Mouse (Mus musculus) kidney, embryonic 16.5 days (tissue): ENCODE measurements around the gene Pign. TPM values are rescaled to one million over a fixed set of nuclear protein-coding genes. Genes with fewer than 3 reads are reported as not detected.

Experiments used
- ATAC-seq: fragments of 200-750 bp; cut with Nextera tagmentation; 2 replicates; pipeline ENCODE4 v1.8.0; 2017; ENCODE audit warnings: moderate TSS enrichment; ENCODE audit not compliant: low FRiP score, low TSS enrichment
- H3K27ac ChIP-seq: fragments of 300-500 bp; sonication (generic); 2 replicates; pipeline ENCODE4 v1.5.1; 2014; ENCODE audit warnings: low read length
- H3K27me3 ChIP-seq: fragments of 300-500 bp; sonication (generic); 2 replicates; pipeline ENCODE4 v1.6.1; 2014; ENCODE audit warnings: low read length, control low read depth, mixed read lengths; ENCODE audit not compliant: insufficient read depth
- H3K36me3 ChIP-seq: fragments of 300-500 bp; sonication (generic); 2 replicates; pipeline ENCODE4 v1.6.1; 2014; ENCODE audit warnings: low read length, control low read depth, mixed read lengths; ENCODE audit not compliant: insufficient read depth
- H3K4me1 ChIP-seq: fragments of 300-500 bp; sonication (generic); 2 replicates; pipeline ENCODE4 v1.6.1; 2014; ENCODE audit warnings: low read length, control low read depth, mixed read lengths; ENCODE audit not compliant: insufficient read depth
- H3K4me2 ChIP-seq: fragments of 300-500 bp; sonication (generic); replicated peaks from 2 replicates; pipeline ENCODE4 v1.6.1; 2014; ENCODE audit warnings: low read depth, low read length
- H3K4me3 ChIP-seq: fragments of 300-500 bp; sonication (generic); 2 replicates; pipeline ENCODE4 v1.5.1; 2014; ENCODE audit warnings: mild to moderate bottlenecking, low read length
- H3K9ac ChIP-seq: fragments of 300-500 bp; sonication (generic); replicated peaks from 2 replicates; pipeline ENCODE4 v1.6.1; 2014; ENCODE audit warnings: low read length
- H3K9me3 ChIP-seq: fragments of 300-500 bp; sonication (generic); 2 replicates; pipeline ENCODE4 v1.6.1; 2016; ENCODE audit warnings: low read length, control low read depth
- WGBS: fragments of 180-500 bp; shearing (Covaris S2); extraction: QIAGEN DNeasy Blood & Tissue Kit; methylation state at CpG from one replicate; pipeline ENCODE4 v1.1.7; 2014; 5-methylcytosine and 5-hydroxymethylcytosine counted together
- polyA plus RNA-seq: library from polyadenylated mRNA; unstranded; fragments of >200 nt; fragmentation: Nextera tagmentation; extraction: Ambion mirVana; gene quantifications from 2 replicates; pipeline ENCODE4 v1.2.1, GENCODE M21; 2015

Gene Pign
- polyA plus RNA-seq, 1 experiment from 2014 or later = 14.1 TPM

DNA sequence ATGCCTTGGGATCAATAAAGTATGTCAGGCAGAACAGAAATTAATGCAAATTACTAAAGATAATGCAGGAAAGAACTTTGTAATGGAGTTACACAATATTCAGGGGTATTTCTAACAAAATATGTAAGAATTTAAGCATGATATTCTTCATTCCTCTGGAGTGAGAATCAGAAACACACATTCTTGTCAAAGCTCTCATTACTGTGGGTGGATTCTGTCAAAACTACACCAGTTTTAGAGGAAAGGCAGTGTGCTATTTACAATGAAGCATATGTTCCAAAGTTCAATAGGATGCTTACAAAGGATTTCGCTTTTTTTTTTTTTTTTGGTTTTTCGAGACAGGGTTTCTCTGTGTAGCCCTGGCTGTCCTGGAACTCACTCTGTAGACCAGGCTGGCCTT, 82.6 kb downstream of the Pign start:
- H3K9ac ChIP-seq = no peak overlapping the region
- H3K4me3 ChIP-seq = no peak overlapping the region
- no peak overlapping the region for H3K27ac ChIP-seq
- no peaks in the 10 kb centered on the region for H3K9me3 ChIP-seq
- H3K27me3 ChIP-seq = no peaks in the 10 kb centered on the region
- no peak for ATAC-seq
- WGBS = 97% methylated on average over 2 of the region's 2 CpGs
- no peak overlapping the region for H3K4me2 ChIP-seq
- peaks cover 13% of the 10 kb centered on the region for H3K36me3 ChIP-seq
- no peaks in the 10 kb centered on the region for H3K4me1 ChIP-seq

- ATAC-seq = no peak
- WGBS = 87% methylated on average over 3 of the region's 3 CpGs
- Histone ChIP-seq H3K9ac (no peak overlapping the region), H3K27me3 (no peaks in the 10 kb centered on the region), H3K36me3 (peaks cover 8% of the 10 kb centered on the region; the same call in 1 of the 2 replicates), H3K4me2 (no peak overlapping the region), H3K4me1 (no peaks in the 10 kb centered on the region), H3K27ac (no peak overlapping the region), H3K4me3 (no peak overlapping the region), H3K9me3 (no peaks in the 10 kb centered on the region)
Measured at GRCm38 (mm10) chr1:105566051-105566450, 97.4 kb downstream of the Pign start.

- Histone ChIP-seq H3K36me3 (peaks cover 8% of the 10 kb centered on the region; the same call in 1 of the 2 replicates), H3K4me3 (no peak overlapping the region), H3K4me1 (no peaks in the 10 kb centered on the region), H3K27ac (no peak overlapping the region), H3K4me2 (no peak overlapping the region), H3K9me3 (no peaks in the 10 kb centered on the region), H3K9ac (no peak overlapping the region), H3K27me3 (no peaks in the 10 kb centered on the region)
- 93% methylated on average over 1 of the region's 1 CpGs for WGBS
- ATAC-seq = no peak
Measured at GRCm38 (mm10) chr1:105564289-105564688, 99.2 kb downstream of the Pign start.

DNA sequence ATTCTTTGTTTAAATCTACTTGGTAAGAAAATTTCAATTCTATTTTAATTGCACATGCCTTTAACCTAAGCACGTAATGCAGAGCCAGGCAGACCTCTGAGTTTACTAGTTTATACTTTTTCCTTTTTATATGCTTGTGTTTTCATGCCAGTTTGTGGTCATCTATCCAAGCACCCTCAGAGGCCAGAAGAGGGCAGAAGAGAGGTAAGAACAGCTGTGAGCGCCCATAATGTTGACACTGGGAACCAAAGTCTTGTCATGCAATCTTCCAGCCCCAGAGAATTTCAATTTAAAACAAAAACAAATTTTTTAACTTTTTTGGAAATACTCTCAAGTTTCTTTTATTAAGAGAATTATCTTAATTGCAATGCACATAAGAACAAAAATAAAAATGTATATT, 99.7 kb downstream of the Pign start:
- Histone ChIP-seq H3K36me3 (peaks cover 8% of the 10 kb centered on the region; the same call in 1 of the 2 replicates), H3K4me2 (no peak overlapping the region), H3K4me1 (no peaks in the 10 kb centered on the region), H3K27me3 (no peaks in the 10 kb centered on the region), H3K9me3 (no peaks in the 10 kb centered on the region), H3K4me3 (no peak overlapping the region), H3K9ac (no peak overlapping the region), H3K27ac (no peak overlapping the region)
- 88% methylated on average over 2 of the region's 2 CpGs for WGBS
- ATAC-seq = no peak

GRCm38 (mm10) chr1:105556078-105556477, 107.4 kb downstream of the Pign start:
- Histone ChIP-seq H3K4me1 (0 out of 2 replicates have a peak, but pooled peaks cover 6% of the 10 kb centered on the region), H3K27ac (no peak overlapping the region), H3K9ac (no peak overlapping the region), H3K4me2 (no peak overlapping the region), H3K36me3 (0 out of 2 replicates have a peak, but pooled peaks cover 4% of the 10 kb centered on the region), H3K27me3 (no peaks in the 10 kb centered on the region), H3K4me3 (no peak overlapping the region), H3K9me3 (no peaks in the 10 kb centered on the region)
- no peak for ATAC-seq

GRCm38 (mm10) chr1:105555192-105555718, 108.2 kb downstream of the Pign start:
- Histone ChIP-seq H3K36me3 (0 out of 2 replicates have a peak, but pooled peaks cover 4% of the 10 kb centered on the region), H3K9ac (no peak overlapping the region), H3K27ac (no peak overlapping the region), H3K4me3 (no peak overlapping the region), H3K27me3 (no peaks in the 10 kb centered on the region), H3K4me1 (0 out of 2 replicates have a peak, but pooled peaks cover 6% of the 10 kb centered on the region), H3K4me2 (no peak overlapping the region), H3K9me3 (no peaks in the 10 kb centered on the region)
- ATAC-seq = peak; percentile 70; the same call in 1 of the 2 replicates
- WGBS = 24% methylated on average over 1 of the region's 1 CpGs

GRCm38 (mm10) chr1:105553130-105553529, 110.3 kb downstream of the Pign start:
- H3K4me1 ChIP-seq = 0 out of 2 replicates have a peak, but pooled peaks cover 6% of the 10 kb centered on the region
- no peak overlapping the region for H3K27ac ChIP-seq
- H3K4me3 ChIP-seq = no peak overlapping the region
- H3K27me3 ChIP-seq = no peaks in the 10 kb centered on the region
- H3K36me3 ChIP-seq = 0 out of 2 replicates have a peak, but pooled peaks cover 4% of the 10 kb centered on the region
- no peak for ATAC-seq
- 83% methylated on average over 3 of the region's 3 CpGs for WGBS
- H3K4me2 ChIP-seq = no peak overlapping the region
- H3K9me3 ChIP-seq = no peaks in the 10 kb centered on the region
- H3K9ac ChIP-seq = no peak overlapping the region

DNA sequence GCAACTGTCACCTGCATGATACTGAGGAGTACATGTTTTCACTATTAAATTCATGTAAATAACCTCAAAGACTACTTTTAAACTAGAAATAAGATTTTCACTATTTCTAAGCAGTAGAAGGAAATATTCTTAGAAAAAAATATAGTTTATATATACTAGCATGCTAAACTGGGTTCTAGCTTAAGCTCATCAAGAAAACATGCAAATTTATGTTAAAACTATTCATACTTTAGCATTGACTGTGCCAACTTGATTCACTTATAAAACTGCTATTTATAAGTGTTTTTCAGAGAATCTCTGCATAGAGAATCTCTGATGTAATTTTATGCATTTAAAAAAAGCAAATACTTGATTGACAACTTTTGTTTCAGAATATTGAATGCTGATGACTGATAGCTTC, 113.3 kb downstream of the Pign start:
- no peak overlapping the region for H3K9ac ChIP-seq
- no peaks in the 10 kb centered on the region for H3K9me3 ChIP-seq
- H3K4me1 ChIP-seq = 0 out of 2 replicates have a peak, but pooled peaks cover 2% of the 10 kb centered on the region
- H3K36me3 ChIP-seq = peaks cover 5% of the 10 kb centered on the region; the same call in 1 of the 2 replicates
- H3K27me3 ChIP-seq = no peaks in the 10 kb centered on the region
- no peak overlapping the region for H3K27ac ChIP-seq
- H3K4me2 ChIP-seq = no peak overlapping the region
- ATAC-seq = no peak
- H3K4me3 ChIP-seq = no peak overlapping the region

DNA sequence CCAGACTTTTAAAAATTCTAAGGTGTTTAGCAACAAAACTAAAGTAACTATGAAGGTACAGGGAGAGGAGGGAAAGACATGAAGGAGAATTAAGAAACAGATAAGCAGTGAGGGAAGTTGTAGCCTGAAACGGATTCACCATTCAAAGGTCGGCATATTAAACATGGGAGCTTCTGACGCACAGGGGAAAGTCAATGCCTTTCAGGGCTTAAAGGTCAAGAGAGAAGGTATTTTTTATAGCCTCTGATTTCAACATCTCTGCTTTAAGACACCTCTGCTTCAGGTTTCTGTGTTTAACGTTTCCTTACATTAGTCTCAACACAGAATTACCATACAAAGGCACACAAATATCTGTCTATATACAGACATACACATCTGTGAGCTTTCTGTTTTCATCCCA, 113.8 kb downstream of the Pign start:
- no peak for ATAC-seq
- no peaks in the 10 kb centered on the region for H3K4me1 ChIP-seq
- no peaks in the 10 kb centered on the region for H3K27me3 ChIP-seq
- no peak overlapping the region for H3K4me2 ChIP-seq
- no peak overlapping the region for H3K4me3 ChIP-seq
- H3K9me3 ChIP-seq = no peaks in the 10 kb centered on the region
- no peak overlapping the region for H3K9ac ChIP-seq
- no peak overlapping the region for H3K27ac ChIP-seq
- WGBS = 68% methylated on average over 4 of the region's 4 CpGs
- H3K36me3 ChIP-seq = peaks cover 5% of the 10 kb centered on the region; the same call in 1 of the 2 replicates

DNA sequence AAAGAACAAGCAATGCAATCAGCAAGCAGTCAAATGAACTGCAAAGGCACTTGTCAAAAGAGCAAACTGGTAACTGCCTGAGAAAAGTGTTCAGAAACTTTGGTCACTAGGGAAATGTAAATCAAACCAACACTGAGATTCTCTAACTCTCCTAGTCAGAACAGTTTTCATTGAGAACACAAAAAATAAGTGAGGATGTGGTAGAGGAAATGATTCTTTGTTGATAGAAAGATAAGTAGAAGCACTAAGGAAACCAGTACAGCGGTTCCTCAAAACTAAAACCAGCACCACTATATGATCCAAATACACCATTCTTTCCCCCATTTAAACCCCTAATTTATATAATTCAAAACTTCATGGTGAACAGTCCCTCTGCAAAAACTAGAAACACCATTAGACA, 120.4 kb downstream of the Pign start:
- peaks cover 27% of the 10 kb centered on the region for H3K36me3 ChIP-seq
- no peak overlapping the region for H3K9ac ChIP-seq
- no peak overlapping the region for H3K27ac ChIP-seq
- H3K4me1 ChIP-seq = no peaks in the 10 kb centered on the region
- H3K27me3 ChIP-seq = no peaks in the 10 kb centered on the region
- 81% methylated on average over 1 of the region's 1 CpGs for WGBS
- H3K4me2 ChIP-seq = no peak overlapping the region
- H3K4me3 ChIP-seq = no peak overlapping the region
- no peak for ATAC-seq
- H3K9me3 ChIP-seq = peaks cover 8% of the 10 kb centered on the region
